Mouse (Mus musculus) CH12.LX (cell line): ENCODE results near the gene Fhl2. TPM values are rescaled to one million over a fixed set of nuclear protein-coding genes. Genes with fewer than 3 reads are reported as not detected.

Experiments used
- DNase-seq: peaks from one replicate; pipeline ENCODE4 v3.0.0-alpha.2; 2013; ENCODE audit errors: extremely low read depth
- H3K27ac ChIP-seq: 2 replicates; pipeline ENCODE4 v1.5.1; 2012; ENCODE audit warnings: low read depth, mild to moderate bottlenecking, control low read depth, moderate library complexity; ENCODE audit not compliant: insufficient read depth
- H3K27me3 ChIP-seq: replicated peaks from 2 replicates; pipeline ENCODE3; 2012; ENCODE audit warnings: inconsistent platforms
- H3K36me3 ChIP-seq, 2 experiments: replicated peaks in 1 of 2; 2 replicates each; pipeline versions ENCODE3 to v1.6.1; 2012; ENCODE audit warnings: inconsistent platforms in 1 of 2, low read length in 1 of 2, mild to moderate bottlenecking in 1 of 2, mixed read lengths in 1 of 2, moderate library complexity in 1 of 2; ENCODE audit not compliant: control insufficient read depth in 1 of 2, insufficient read depth in 1 of 2
- H3K4me1 ChIP-seq, 2 experiments: 2 replicates each; pipeline ENCODE4 v1.6.1; 2012; ENCODE audit warnings: inconsistent platforms in 1 of 2, moderate library complexity in 1 of 2; ENCODE audit not compliant: insufficient read depth in 2 of 2, control insufficient read depth in 1 of 2
- H3K4me2 ChIP-seq: 2 replicates; pipeline ENCODE4 v1.6.1; 2012; ENCODE audit warnings: low read depth, mild to moderate bottlenecking, control low read depth; ENCODE audit not compliant: poor library complexity, insufficient read depth, severe bottlenecking
- H3K4me3 ChIP-seq, 3 experiments: fragments of 150-350 bp in 1 of 3; sonication (generic) in 1 of 3; replicated peaks in 1 of 3; 2 replicates each; pipeline versions ENCODE3 to v1.5.1; 2011 to 2012; ENCODE audit warnings: low read depth in 2 of 3, low read length in 2 of 3, mild to moderate bottlenecking in 2 of 3, moderate library complexity in 2 of 3, control low read depth in 1 of 3, improper control_type of control experiment in 1 of 3, inconsistent platforms in 1 of 3, mixed read lengths in 1 of 3; ENCODE audit not compliant: poor library complexity in 1 of 3
- H3K79me2 ChIP-seq: replicated peaks from 2 replicates; pipeline ENCODE4 v1.6.1; 2012; ENCODE audit warnings: mild to moderate bottlenecking, moderate library complexity; ENCODE audit not compliant: control insufficient read depth, poor library complexity, insufficient read depth, severe bottlenecking; ENCODE audit errors: extremely low read depth
- H3K9ac ChIP-seq: 2 replicates; pipeline ENCODE4 v1.6.1; 2012; ENCODE audit warnings: low read depth, mild to moderate bottlenecking, control low read depth, moderate library complexity; ENCODE audit not compliant: insufficient read depth
- H3K9me3 ChIP-seq: replicated peaks from 2 replicates; pipeline ENCODE3; 2012; ENCODE audit warnings: low read length, inconsistent platforms, mixed read lengths
- BHLHE40 ChIP-seq: IDR thresholded peaks from 2 replicates; pipeline ENCODE4 v1.6.1; 2011; ENCODE audit warnings: mild to moderate bottlenecking, low read depth, low read length, improper control_type of control experiment
- CHD1 ChIP-seq: IDR thresholded peaks from 2 replicates; pipeline ENCODE4 v1.6.1; 2012; ENCODE audit warnings: low read depth, low read length, improper control_type of control experiment, inconsistent platforms
- CTCF ChIP-seq, 2 experiments: IDR thresholded peaks in 1 of 2; conservative IDR thresholded peaks in 1 of 2; 2 replicates each; pipeline ENCODE4 v1.5.1; 2011 to 2012; ENCODE audit warnings: low read depth in 2 of 2, low read length in 2 of 2, improper control_type of control experiment in 1 of 2, inconsistent platforms in 1 of 2, mild to moderate bottlenecking in 1 of 2, moderate library complexity in 1 of 2
- ELF1 ChIP-seq: IDR thresholded peaks from 2 replicates; pipeline ENCODE4 v1.6.1; 2014; ENCODE audit warnings: low read depth, mild to moderate bottlenecking, inconsistent platforms, low read length, improper control_type of control experiment
- ETS1 ChIP-seq: conservative IDR thresholded peaks from 2 replicates; pipeline ENCODE4 v1.6.1; 2012; ENCODE audit warnings: low read depth, mild to moderate bottlenecking, inconsistent platforms, low read length, improper control_type of control experiment, moderate library complexity
- IRF4 ChIP-seq: IDR thresholded peaks from 2 replicates; pipeline ENCODE4 v1.6.1; 2014; ENCODE audit warnings: low read depth, mild to moderate bottlenecking, inconsistent platforms, low read length, improper control_type of control experiment
- MAX ChIP-seq: IDR thresholded peaks from 2 replicates; pipeline ENCODE4 v1.6.1; 2011; ENCODE audit warnings: low read length, improper control_type of control experiment
- MXI1 ChIP-seq: IDR thresholded peaks from 2 replicates; pipeline ENCODE4 v1.6.1; 2011; ENCODE audit warnings: mild to moderate bottlenecking, low read depth, low read length, improper control_type of control experiment
- NELFE ChIP-seq: IDR thresholded peaks from 2 replicates; pipeline ENCODE4 v1.6.1; 2011; ENCODE audit warnings: low read depth, low read length, improper control_type of control experiment
- NRF1 ChIP-seq: IDR thresholded peaks from 2 replicates; pipeline ENCODE4 v1.6.1; 2014; ENCODE audit warnings: low read depth, mild to moderate bottlenecking, inconsistent platforms, low read length, improper control_type of control experiment, moderate library complexity
- POLR2A ChIP-seq: IDR thresholded peaks from 2 replicates; pipeline ENCODE4 v1.6.1; 2011; ENCODE audit warnings: low read depth, mild to moderate bottlenecking, improper control_type of control experiment, low read length
- POLR2AphosphoS2 ChIP-seq: IDR thresholded peaks from 2 replicates; pipeline ENCODE4 v1.6.1; 2011; ENCODE audit warnings: low read depth, low read length, improper control_type of control experiment
- RAD21 ChIP-seq: IDR thresholded peaks from 2 replicates; pipeline ENCODE4 v1.6.1; 2011; ENCODE audit warnings: low read depth, mild to moderate bottlenecking, low read length, improper control_type of control experiment, moderate library complexity
- SIN3A ChIP-seq: IDR thresholded peaks from 2 replicates; pipeline ENCODE4 v1.6.1; 2012; ENCODE audit warnings: low read length, improper control_type of control experiment, inconsistent platforms
- UBTF ChIP-seq: IDR thresholded peaks from 2 replicates; pipeline ENCODE4 v1.6.1; 2012; ENCODE audit warnings: low read depth, mild to moderate bottlenecking, inconsistent platforms, low read length, improper control_type of control experiment, moderate library complexity
- USF1 ChIP-seq: IDR thresholded peaks from 2 replicates; pipeline ENCODE4 v1.6.1; 2014; ENCODE audit warnings: low read depth, mild to moderate bottlenecking, inconsistent platforms, low read length, improper control_type of control experiment
- dilution Hi-C: fragments of 300-500 bp; cut with MboI; formaldehyde crosslinking; loops from 2 replicates; pipeline ENCODE4 v1.14.3; 2020; ENCODE audit warnings: low sequenced_read_pairs; ENCODE audit not compliant: extremely low pct_unique_long_range_greater_than_20kb, extremely low pct_ligation_motif_present
- in situ Hi-C: fragments of 300-500 bp; cut with MboI; formaldehyde crosslinking; loops from 3 replicates; pipeline ENCODE4 v1.14.3; 2019; ENCODE audit warnings: low sequenced_read_pairs, low pct_ligation_motif_present, low pct_unique_long_range_greater_than_20kb, mixed read lengths
- polyA plus RNA-seq: library from polyadenylated mRNA; unstranded; fragments of >175 nt; gene quantifications from 2 replicates; pipeline ENCODE4 v1.2.1, GENCODE M21; 2012; ENCODE audit warnings: low read depth; ENCODE audit not compliant: insufficient read length
- total RNA-seq, 2 experiments: library from RNA; depleted of rRNA; stranded (reverse); fragments of 300-350 nt in 1 of 2; fragments of >200 nt in 1 of 2; gene quantifications; 2 replicates each; pipeline ENCODE4 v1.2.3; 2012 to 2014

The Fhl2 gene
- total and polyA plus RNA-seq, 3 experiments = 0.13 to 0.21 (median 0.14) TPM

- H3K9me3 ChIP-seq = no peaks in the 10 kb centered on the region
- no peaks in the 10 kb centered on the region for H3K27me3 ChIP-seq
- no peaks in the 10 kb centered on the region for H3K79me2 ChIP-seq
- TF ChIP-seq BHLHE40 = no peak
- TF ChIP-seq IRF4 = no peak
- no peak for TF ChIP-seq UBTF
- no peak for TF ChIP-seq USF1
- no peak for TF ChIP-seq RAD21
- TF ChIP-seq NRF1 = no peak
- no peak for TF ChIP-seq MAX
- TF ChIP-seq, all 38 proteins: peak for 0
- H3K27ac ChIP-seq = no peak overlapping the region
- dilution Hi-C loops (no loop called here), in situ Hi-C loops (no loop called here)
- H3K4me2 ChIP-seq = no peak overlapping the region
- DNase-seq = no peak
- no peak overlapping the region for H3K4me3 ChIP-seq
- peaks cover 6 to 17% of the 10 kb centered on the region in 2 experiments for H3K4me1 ChIP-seq
- no peaks in the 10 kb centered on the region for H3K36me3 ChIP-seq
- H3K9ac ChIP-seq = no peak overlapping the region
These were observed 25.0 kb downstream of the Fhl2 start for GRCm38 (mm10) chr1:43171816-43172215.

- in situ Hi-C loops = no loop called here
- Histone ChIP-seq H3K9me3 (no peaks in the 10 kb centered on the region), H3K4me1 (peaks cover 6 to 17% of the 10 kb centered on the region in 2 experiments), H3K9ac (no peak overlapping the region), H3K27me3 (no peaks in the 10 kb centered on the region), H3K79me2 (no peaks in the 10 kb centered on the region), H3K4me3 (no peak overlapping the region), H3K4me2 (no peak overlapping the region), H3K27ac (no peak overlapping the region), H3K36me3 (no peaks in the 10 kb centered on the region)
- TF ChIP-seq CTCF (conservative IDR thresholded peaks at IDR 0.05 in 1 of 2, IDR thresholded peaks at IDR 0.05 in 1 of 2; ENCODE audit: low read depth in 2 of 2, low read length in 2 of 2) (no peak), ELF1 (no peak), POLR2A (no peak), POLR2AphosphoS2 (no peak), SIN3A (no peak), MXI1 (no peak), BHLHE40 (no peak), NELFE (no peak), ETS1 (no peak)
- dilution Hi-C loops = no loop called here
- no peak for DNase-seq
These were observed 25.7 kb downstream of the Fhl2 start for GRCm38 (mm10) chr1:43171093-43171492.

DNA sequence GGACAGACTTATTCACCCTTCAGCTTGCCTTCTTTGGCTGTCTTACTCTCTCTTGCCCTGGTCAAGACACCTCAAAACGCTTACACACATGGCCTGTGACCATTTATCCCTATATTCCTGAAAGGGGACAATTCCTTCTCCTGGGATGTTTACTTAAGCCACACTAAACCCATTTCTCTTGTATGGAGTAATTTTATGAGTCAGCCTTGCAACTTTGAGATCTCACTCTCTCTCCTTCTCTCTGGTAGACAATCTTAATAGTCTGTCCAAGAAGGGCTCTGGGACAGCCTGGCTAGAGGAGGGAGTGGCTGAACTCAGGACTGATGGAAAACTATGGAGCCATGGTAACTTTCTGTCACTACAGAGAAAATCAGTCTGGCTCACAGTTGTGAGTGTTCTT is 27.1 kb downstream of the Fhl2 start:
- H3K4me3 ChIP-seq = no peak overlapping the region
- DNase-seq = no peak
- in situ Hi-C loops = no loop called here
- no peak overlapping the region for H3K4me2 ChIP-seq
- no peak overlapping the region for H3K27ac ChIP-seq
- TF ChIP-seq CTCF (conservative IDR thresholded peaks at IDR 0.05 in 1 of 2, IDR thresholded peaks at IDR 0.05 in 1 of 2; ENCODE audit: low read depth in 2 of 2, low read length in 2 of 2) = no peak
- no peak for TF ChIP-seq CHD1
- TF ChIP-seq, all 38 proteins: peak for 0
- peaks cover 6 to 17% of the 10 kb centered on the region in 2 experiments for H3K4me1 ChIP-seq
- no peaks in the 10 kb centered on the region for H3K79me2 ChIP-seq
- dilution Hi-C loops = no loop called here
- H3K27me3 ChIP-seq = no peaks in the 10 kb centered on the region
- no peaks in the 10 kb centered on the region for H3K9me3 ChIP-seq
- no peak overlapping the region for H3K9ac ChIP-seq
- H3K36me3 ChIP-seq = no peaks in the 10 kb centered on the region
